Mouse (Mus musculus): Measurements from ENCODE around the gene Phlpp2. TPM values are rescaled to one million over a fixed set of nuclear protein-coding genes. Genes with fewer than 3 reads are reported as not detected.

Gene Phlpp2
- polyA plus RNA-seq, 1 experiment from 2014 or later, result 2.8 TPM

- H3K4me3 ChIP-seq (replicated peaks; ENCODE audit: low read length), result no peak overlapping the region
- H3K9me3 ChIP-seq (replicated peaks; ENCODE audit: control insufficient read depth, low read length), result no peaks in the 10 kb centered on the region
- ATAC-seq (ENCODE audit: insufficient read depth, low FRiP score), result no peak
- H3K4me2 ChIP-seq (ENCODE audit: low read depth, low read length), result no peak overlapping the region
- WGBS, result 92% methylated on average over 1 of the region's 1 CpGs
- no peak overlapping the region for H3K9ac ChIP-seq (ENCODE audit: low read length)
- peaks cover 3% of the 10 kb centered on the region; the same call in 1 of the 2 replicates for H3K36me3 ChIP-seq (ENCODE audit: control insufficient read depth, insufficient read depth, low read length)
- H3K27ac ChIP-seq (ENCODE audit: low read length), result no peak overlapping the region
- H3K27me3 ChIP-seq (ENCODE audit: control insufficient read depth, insufficient read depth, low read length), result no peaks in the 10 kb centered on the region
- no peaks in the 10 kb centered on the region for H3K4me1 ChIP-seq (ENCODE audit: control insufficient read depth, insufficient read depth, low read length)
Measured at GRCm38 (mm10) chr8:109889211-109889610, 20.9 kb downstream of the Phlpp2 start.

- Histone ChIP-seq H3K4me3 (replicated peaks; ENCODE audit: low read length) (no peak overlapping the region), H3K27me3 (ENCODE audit: control insufficient read depth, insufficient read depth, low read length) (no peaks in the 10 kb centered on the region), H3K9me3 (replicated peaks; ENCODE audit: control insufficient read depth, low read length) (no peaks in the 10 kb centered on the region), H3K9ac (ENCODE audit: low read length) (no peak overlapping the region), H3K4me2 (ENCODE audit: low read depth, low read length) (no peak overlapping the region), H3K27ac (ENCODE audit: low read length) (no peak overlapping the region), H3K4me1 (ENCODE audit: control insufficient read depth, insufficient read depth, low read length) (no peaks in the 10 kb centered on the region), H3K36me3 (ENCODE audit: control insufficient read depth, insufficient read depth, low read length) (peaks cover 3% of the 10 kb centered on the region; the same call in 1 of the 2 replicates)
- 95% methylated on average over 3 of the region's 3 CpGs for WGBS
- no peak for ATAC-seq (ENCODE audit: insufficient read depth, low FRiP score)
Measured at GRCm38 (mm10) chr8:109890794-109891585, 22.6 kb downstream of the Phlpp2 start.

- Histone ChIP-seq H3K36me3 (ENCODE audit: control insufficient read depth, insufficient read depth, low read length) (peaks cover 3% of the 10 kb centered on the region; the same call in 1 of the 2 replicates), H3K27me3 (ENCODE audit: control insufficient read depth, insufficient read depth, low read length) (no peaks in the 10 kb centered on the region), H3K4me1 (ENCODE audit: control insufficient read depth, insufficient read depth, low read length) (no peaks in the 10 kb centered on the region), H3K4me3 (replicated peaks; ENCODE audit: low read length) (no peak overlapping the region), H3K9ac (ENCODE audit: low read length) (no peak overlapping the region), H3K9me3 (replicated peaks; ENCODE audit: control insufficient read depth, low read length) (no peaks in the 10 kb centered on the region), H3K27ac (ENCODE audit: low read length) (no peak overlapping the region), H3K4me2 (ENCODE audit: low read depth, low read length) (no peak overlapping the region)
- WGBS, result 96% methylated on average over 1 of the region's 1 CpGs
- no peak for ATAC-seq (ENCODE audit: insufficient read depth, low FRiP score)
Measured at GRCm38 (mm10) chr8:109894636-109895035, 26.3 kb downstream of the Phlpp2 start.

GRCm38 (mm10) chr8:109895355-109895754, 27.0 kb downstream of the Phlpp2 start:
- Histone ChIP-seq H3K4me2 (ENCODE audit: low read depth, low read length) (no peak overlapping the region), H3K9me3 (replicated peaks; ENCODE audit: control insufficient read depth, low read length) (no peaks in the 10 kb centered on the region), H3K4me3 (replicated peaks; ENCODE audit: low read length) (no peak overlapping the region), H3K27me3 (ENCODE audit: control insufficient read depth, insufficient read depth, low read length) (no peaks in the 10 kb centered on the region), H3K36me3 (ENCODE audit: control insufficient read depth, insufficient read depth, low read length) (peaks cover 3% of the 10 kb centered on the region; the same call in 1 of the 2 replicates), H3K9ac (ENCODE audit: low read length) (no peak overlapping the region), H3K4me1 (ENCODE audit: control insufficient read depth, insufficient read depth, low read length) (no peaks in the 10 kb centered on the region), H3K27ac (ENCODE audit: low read length) (no peak overlapping the region)
- ATAC-seq (ENCODE audit: insufficient read depth, low FRiP score), result no peak
- 78% methylated on average over 12 of the region's 12 CpGs for WGBS

GRCm38 (mm10) chr8:109902379-109902778, 34.0 kb downstream of the Phlpp2 start:
- no peaks in the 10 kb centered on the region for H3K9me3 ChIP-seq (replicated peaks; ENCODE audit: control insufficient read depth, low read length)
- no peaks in the 10 kb centered on the region for H3K36me3 ChIP-seq (ENCODE audit: control insufficient read depth, insufficient read depth, low read length)
- H3K4me2 ChIP-seq (ENCODE audit: low read depth, low read length), result no peak overlapping the region
- H3K27ac ChIP-seq (ENCODE audit: low read length), result no peak overlapping the region
- no peak for ATAC-seq (ENCODE audit: insufficient read depth, low FRiP score)
- no peak overlapping the region for H3K4me3 ChIP-seq (replicated peaks; ENCODE audit: low read length)
- no peaks in the 10 kb centered on the region for H3K27me3 ChIP-seq (ENCODE audit: control insufficient read depth, insufficient read depth, low read length)
- H3K4me1 ChIP-seq (ENCODE audit: control insufficient read depth, insufficient read depth, low read length), result no peaks in the 10 kb centered on the region
- no peak overlapping the region for H3K9ac ChIP-seq (ENCODE audit: low read length)

- Histone ChIP-seq H3K27ac (ENCODE audit: low read length) (no peak overlapping the region), H3K9ac (ENCODE audit: low read length) (0 out of 2 replicates have a peak overlapping the region, but pooled peaks have one; percentile 2), H3K4me1 (ENCODE audit: control insufficient read depth, insufficient read depth, low read length) (no peaks in the 10 kb centered on the region), H3K27me3 (ENCODE audit: control insufficient read depth, insufficient read depth, low read length) (no peaks in the 10 kb centered on the region), H3K9me3 (replicated peaks; ENCODE audit: control insufficient read depth, low read length) (no peaks in the 10 kb centered on the region), H3K4me3 (replicated peaks; ENCODE audit: low read length) (no peak overlapping the region), H3K4me2 (ENCODE audit: low read depth, low read length) (no peak overlapping the region), H3K36me3 (ENCODE audit: control insufficient read depth, insufficient read depth, low read length) (0 out of 2 replicates have a peak, but pooled peaks cover 5% of the 10 kb centered on the region)
- 70% methylated on average over 10 of the region's 10 CpGs for WGBS
- no peak for ATAC-seq (ENCODE audit: insufficient read depth, low FRiP score)
Measured at GRCm38 (mm10) chr8:109903909-109904469, 35.6 kb downstream of the Phlpp2 start.

GRCm38 (mm10) chr8:109904928-109905668, 36.8 kb downstream of the Phlpp2 start:
- Histone ChIP-seq H3K36me3 (ENCODE audit: control insufficient read depth, insufficient read depth, low read length) (peaks cover 11% of the 10 kb centered on the region; the same call in 1 of the 2 replicates), H3K4me1 (ENCODE audit: control insufficient read depth, insufficient read depth, low read length) (no peaks in the 10 kb centered on the region), H3K9ac (ENCODE audit: low read length) (no peak overlapping the region), H3K4me2 (ENCODE audit: low read depth, low read length) (no peak overlapping the region), H3K4me3 (replicated peaks; ENCODE audit: low read length) (no peak overlapping the region), H3K27ac (ENCODE audit: low read length) (no peak overlapping the region), H3K9me3 (replicated peaks; ENCODE audit: control insufficient read depth, low read length) (no peaks in the 10 kb centered on the region), H3K27me3 (ENCODE audit: control insufficient read depth, insufficient read depth, low read length) (no peaks in the 10 kb centered on the region)
- 91% methylated on average over 1 of the region's 1 CpGs for WGBS
- ATAC-seq (ENCODE audit: insufficient read depth, low FRiP score), result no peak

- Histone ChIP-seq H3K9ac (ENCODE audit: low read length) (no peak overlapping the region), H3K4me3 (replicated peaks; ENCODE audit: low read length) (no peak overlapping the region), H3K27ac (ENCODE audit: low read length) (no peak overlapping the region), H3K9me3 (replicated peaks; ENCODE audit: control insufficient read depth, low read length) (no peaks in the 10 kb centered on the region), H3K4me1 (ENCODE audit: control insufficient read depth, insufficient read depth, low read length) (no peaks in the 10 kb centered on the region), H3K27me3 (ENCODE audit: control insufficient read depth, insufficient read depth, low read length) (no peaks in the 10 kb centered on the region), H3K4me2 (ENCODE audit: low read depth, low read length) (no peak overlapping the region), H3K36me3 (ENCODE audit: control insufficient read depth, insufficient read depth, low read length) (peaks cover 11% of the 10 kb centered on the region; the same call in 1 of the 2 replicates)
- no peak for ATAC-seq (ENCODE audit: insufficient read depth, low FRiP score)
- WGBS, result 95% methylated on average over 3 of the region's 3 CpGs
Measured at GRCm38 (mm10) chr8:109906907-109907306, 38.6 kb downstream of the Phlpp2 start.

GRCm38 (mm10) chr8:109907376-109907775, 39.0 kb downstream of the Phlpp2 start:
- H3K4me3 ChIP-seq (replicated peaks; ENCODE audit: low read length), result no peak overlapping the region
- no peaks in the 10 kb centered on the region for H3K4me1 ChIP-seq (ENCODE audit: control insufficient read depth, insufficient read depth, low read length)
- no peaks in the 10 kb centered on the region for H3K27me3 ChIP-seq (ENCODE audit: control insufficient read depth, insufficient read depth, low read length)
- H3K4me2 ChIP-seq (ENCODE audit: low read depth, low read length), result no peak overlapping the region
- no peak overlapping the region for H3K9ac ChIP-seq (ENCODE audit: low read length)
- no peak overlapping the region for H3K27ac ChIP-seq (ENCODE audit: low read length)
- ATAC-seq (ENCODE audit: insufficient read depth, low FRiP score), result no peak
- H3K9me3 ChIP-seq (replicated peaks; ENCODE audit: control insufficient read depth, low read length), result no peaks in the 10 kb centered on the region
- H3K36me3 ChIP-seq (ENCODE audit: control insufficient read depth, insufficient read depth, low read length), result peaks cover 11% of the 10 kb centered on the region; the same call in 1 of the 2 replicates
- 93% methylated on average over 4 of the region's 4 CpGs for WGBS

Measured in stomach, embryonic 16.5 days (tissue).